Mouse (Mus musculus): ENCODE measurements around the gene Adh4.
"Not testable (repeated sequence)": the region's sequence is repeated elsewhere in the genome, so short reads cannot be mapped to it uniquely, and the experiment has no call there.

The Adh4 gene

GRCm38 (mm10) chr3:138415121-138415690, at the start of gene Adh4:
Adh4 (plus strand) TSS chr3:138415466.
- DNase-seq (ENCODE audit: extremely low read depth, low read depth, low spot score), result no peak

- no peak for DNase-seq (ENCODE audit: extremely low read depth, low read depth, low spot score)
Observed at GRCm38 (mm10) chr3:138366181-138366580, 49.1 kb upstream of the Adh4 start.

GRCm38 (mm10) chr3:138369546-138369945, 45.7 kb upstream of the Adh4 start:
- no peak for DNase-seq (ENCODE audit: extremely low read depth, low read depth, low spot score)

GRCm38 (mm10) chr3:138370289-138370688, 45.0 kb upstream of the Adh4 start:
- DNase-seq (ENCODE audit: extremely low read depth, low read depth, low spot score), result not testable (repeated sequence)

GRCm38 (mm10) chr3:138373920-138374319, 41.3 kb upstream of the Adh4 start:
- no peak for DNase-seq (ENCODE audit: extremely low read depth, low read depth, low spot score)

GRCm38 (mm10) chr3:138375148-138375547, 40.1 kb upstream of the Adh4 start:
- no peak for DNase-seq (ENCODE audit: extremely low read depth, low read depth, low spot score)

GRCm38 (mm10) chr3:138381133-138381532, 34.1 kb upstream of the Adh4 start:
- no peak for DNase-seq (ENCODE audit: extremely low read depth, low read depth, low spot score)

- DNase-seq (ENCODE audit: extremely low read depth, low read depth, low spot score), result no peak
Observed at GRCm38 (mm10) chr3:138387155-138387554, 28.1 kb upstream of the Adh4 start.

- no peak for DNase-seq (ENCODE audit: extremely low read depth, low read depth, low spot score)
Observed at GRCm38 (mm10) chr3:138404872-138405271, 10.4 kb upstream of the Adh4 start.

- no peak for DNase-seq (ENCODE audit: extremely low read depth, low read depth, low spot score)
Observed at GRCm38 (mm10) chr3:138405341-138405740, 9.9 kb upstream of the Adh4 start.

GRCm38 (mm10) chr3:138405840-138406239, 9.4 kb upstream of the Adh4 start:
- DNase-seq (ENCODE audit: extremely low read depth, low read depth, low spot score), result no peak

- DNase-seq (ENCODE audit: extremely low read depth, low read depth, low spot score), result no peak
Observed at GRCm38 (mm10) chr3:138407920-138408319, 7.3 kb upstream of the Adh4 start.

GRCm38 (mm10) chr3:138409585-138409984, 5.7 kb upstream of the Adh4 start:
- DNase-seq (ENCODE audit: extremely low read depth, low read depth, low spot score), result no peak

GRCm38 (mm10) chr3:138410211-138410610, 5.1 kb upstream of the Adh4 start:
- no peak for DNase-seq (ENCODE audit: extremely low read depth, low read depth, low spot score)

- no peak for DNase-seq (ENCODE audit: extremely low read depth, low read depth, low spot score)
Observed at GRCm38 (mm10) chr3:138419369-138419768, 4.1 kb downstream of the Adh4 start.

GRCm38 (mm10) chr3:138420385-138420784, 5.1 kb downstream of the Adh4 start:
- DNase-seq (ENCODE audit: extremely low read depth, low read depth, low spot score), result no peak

- no peak for DNase-seq (ENCODE audit: extremely low read depth, low read depth, low spot score)
Observed at GRCm38 (mm10) chr3:138423664-138424063, 8.4 kb downstream of the Adh4 start.

GRCm38 (mm10) chr3:138424247-138424646, 9.0 kb downstream of the Adh4 start:
- DNase-seq (ENCODE audit: extremely low read depth, low read depth, low spot score), result no peak

GRCm38 (mm10) chr3:138430360-138430976, 15.2 kb downstream of the Adh4 start:
- DNase-seq (ENCODE audit: extremely low read depth, low read depth, low spot score), result no peak

- no peak for DNase-seq (ENCODE audit: extremely low read depth, low read depth, low spot score)
Observed at GRCm38 (mm10) chr3:138431835-138432234, 16.6 kb downstream of the Adh4 start.

GRCm38 (mm10) chr3:138438716-138439115, 23.4 kb downstream of the Adh4 start:
- no peak for DNase-seq (ENCODE audit: extremely low read depth, low read depth, low spot score)

- DNase-seq (ENCODE audit: extremely low read depth, low read depth, low spot score), result no peak
Observed at GRCm38 (mm10) chr3:138442203-138442602, 26.9 kb downstream of the Adh4 start.
